ENCODE assay signal across 8 mouse cellular contexts in genomic region chr7:138083980-138084379, GRCm38 (mm10).
DNase-seq lines count a peak whose midpoint lies in the region; ATAC-seq and TF ChIP-seq lines count a peak whose summit lies in the region.

No protein-coding gene starts in this region.

- 0 out of 2 replicates have a peak, but pooled peaks have one; percentile 57 for ATAC-seq in forebrain, embryonic 12.5 days (ENCODE audit: low FRiP score)
- ATAC-seq in erythroblast, adult 5-6 weeks (replicated peaks; ENCODE audit: low FRiP score, poor library complexity, severe bottlenecking) = no peak

- TF ChIP-seq CTCF in bone marrow, adult 2 months (IDR thresholded peaks at IDR 0.05; ENCODE audit: control insufficient read depth, insufficient read depth, low read length) = peak; percentile 60

- H3K27me3 ChIP-seq in forebrain, embryonic 12.5 days = no peaks in the 10 kb centered on the region

- H3K27ac ChIP-seq in bone marrow, adult 2 months (ENCODE audit: control insufficient read depth, insufficient read depth, low read depth, low read length, poor library complexity) = no peak overlapping the region
- H3K27ac ChIP-seq in forebrain, embryonic 12.5 days = no peak overlapping the region

- H3K4me2 ChIP-seq in forebrain, embryonic 12.5 days = no peak overlapping the region

- no peak for TF ChIP-seq POLR2A in bone marrow, adult 2 months (IDR thresholded peaks at IDR 0.05; ENCODE audit: borderline replicate concordance, control insufficient read depth, low read depth, low read length)

- intact Hi-C loops in heart, postnatal 14 days (cut with DNase I) = loop anchor here (1.0 kb wide), 2 partner anchors 481 to 607 kb away; no protein-coding TSS in a partner anchor

- no peaks in the 10 kb centered on the region for H3K36me3 ChIP-seq in forebrain, embryonic 12.5 days (replicated peaks)

- no peak overlapping the region for H3K9ac ChIP-seq in forebrain, embryonic 12.5 days

- peak; percentile 19 for DNase-seq in MN1 (ENCODE audit: low spot score)
- peak; percentile 87 to 92 for DNase-seq in heart, postnatal 14 days
- DNase-seq in layer of hippocampus, postnatal 10 days (ENCODE audit: low spot score in 2 of 2) = peak; percentile 82 to 87
- DNase-seq in lung, postnatal 14 days = peak; percentile 90
- peak; percentile 51 for DNase-seq in skeletal muscle tissue, adult 2 months (ENCODE audit: low read depth, low spot score)

- H3K4me3 ChIP-seq in bone marrow, adult 2 months (replicated peaks; ENCODE audit: control insufficient read depth, low read depth, low read length) = no peak overlapping the region
- no peak overlapping the region for H3K4me3 ChIP-seq in forebrain, embryonic 12.5 days (replicated peaks)

- no peaks in the 10 kb centered on the region for H3K9me3 ChIP-seq in forebrain, embryonic 12.5 days

- no peaks in the 10 kb centered on the region for H3K4me1 ChIP-seq in bone marrow, adult 2 months (ENCODE audit: control insufficient read depth, insufficient read depth, low read length)
- H3K4me1 ChIP-seq in forebrain, embryonic 12.5 days = no peaks in the 10 kb centered on the region

- WGBS in bone marrow, adult 2 months = 25% methylated on average over 5 of the region's 5 CpGs
- WGBS in forebrain, embryonic 12.5 days = 18% methylated on average over 5 of the region's 5 CpGs

Comparison
In these comparisons a context has a peak if more than half of its experiments do, and no peak if none do; other contexts are left out.
1. DNase-seq: peak in every context shown above with its lines; median percentile 90 in lung, postnatal 14 days; 90 in heart, postnatal 14 days; 84 in layer of hippocampus, postnatal 10 days; 51 in skeletal muscle tissue, adult 2 months; 19 in MN1.